In genomic region chr3:138788489-138788850, GRCm38 (mm10) we compare ENCODE assay signal across 26 mouse cellular contexts. TPM values are rescaled to one million over a fixed set of nuclear protein-coding genes. Genes with fewer than 3 reads are reported as not detected.
DNase-seq lines count a peak whose midpoint lies in the region; ATAC-seq and TF ChIP-seq lines count a peak whose summit lies in the region.
"Had no signal": no experiment of that assay in that cellular context is flagged by ENCODE, and none has a peak within 500 bp of the region (broad histone marks: within the 10 kb centered on the region; RNA-seq: fewer than 3 reads in every experiment).

No protein-coding gene starts in this region.

- WGBS in forebrain, embryonic 11.5 days, result 85% methylated on average over 17 of the region's 17 CpGs
- WGBS in forebrain, embryonic 13.5 days, result 71% methylated on average over 17 of the region's 17 CpGs
- WGBS in neural tube, embryonic 15.5 days, result 72% methylated on average over 16 of the region's 17 CpGs
- WGBS in midbrain, embryonic 13.5 days, result 60% methylated on average over 17 of the region's 17 CpGs

- DNase-seq in forebrain, embryonic 11.5 days (ENCODE audit: low spot score), result no peak
- no peak for DNase-seq in neural tube, embryonic 10.5 days (ENCODE audit: extremely low spot score, low spot score)
- no peak for DNase-seq in urinary bladder, postnatal 36 days (ENCODE audit: low spot score in 2 of 2)
- no peak for DNase-seq in gastrocnemius, adult 2 months
- no peak for DNase-seq in liver
- DNase-seq: adrenal gland, postnatal 10 days; cerebellum, adult 9-11 months; embryo, embryonic 11 days; gastrocnemius, postnatal 25 days; heart, adult 11 months; kidney, adult 9 months; kidney, postnatal 10 days; lung, embryonic 14.5 days; lung, postnatal 14 days; thymus, adult 2 months; thymus, postnatal 4 days had no signal

- intact Hi-C loops in gastrocnemius, adult 2 months (cut with DNase I), result no loop called here

- H3K27ac ChIP-seq in forebrain, embryonic 11.5 days (ENCODE audit: low read depth, low read length), result no peak overlapping the region
- H3K27ac ChIP-seq in forebrain, embryonic 13.5 days, result no peak overlapping the region
- no peak overlapping the region for H3K27ac ChIP-seq in neural tube, embryonic 15.5 days (replicated peaks)
- H3K27ac ChIP-seq in midbrain, embryonic 13.5 days, result no peak overlapping the region
- no peak overlapping the region for H3K27ac ChIP-seq in gastrocnemius, adult 2 months
- H3K27ac ChIP-seq: embryonic facial prominence, embryonic 12.5 days; heart, embryonic 10.5 days; heart, embryonic 15.5 days; liver, embryonic 15.5 days had no signal

- H3K9me3 ChIP-seq in forebrain, embryonic 11.5 days (ENCODE audit: control insufficient read depth, low read length), result no peaks in the 10 kb centered on the region
- H3K9me3 ChIP-seq in forebrain, embryonic 13.5 days (replicated peaks), result no peaks in the 10 kb centered on the region
- H3K9me3 ChIP-seq in neural tube, embryonic 15.5 days (replicated peaks), result no peaks in the 10 kb centered on the region
- no peaks in the 10 kb centered on the region for H3K9me3 ChIP-seq in midbrain, embryonic 13.5 days
- H3K9me3 ChIP-seq: embryonic facial prominence, embryonic 12.5 days; heart, embryonic 10.5 days; heart, embryonic 15.5 days; liver, embryonic 15.5 days had no signal

- no peaks in the 10 kb centered on the region for H3K36me3 ChIP-seq in forebrain, embryonic 11.5 days (ENCODE audit: control insufficient read depth, insufficient read depth, low read length)
- H3K36me3 ChIP-seq in forebrain, embryonic 13.5 days (ENCODE audit: poor library complexity, severe bottlenecking), result no peaks in the 10 kb centered on the region
- no peaks in the 10 kb centered on the region for H3K36me3 ChIP-seq in neural tube, embryonic 15.5 days
- H3K36me3 ChIP-seq in midbrain, embryonic 13.5 days, result no peaks in the 10 kb centered on the region
- H3K36me3 ChIP-seq: embryonic facial prominence, embryonic 12.5 days; heart, embryonic 10.5 days; heart, embryonic 15.5 days; liver, embryonic 15.5 days had no signal

- no peak for TF ChIP-seq CTCF in gastrocnemius, adult 2 months (IDR thresholded peaks at IDR 0.05)

- H3K27me3 ChIP-seq in forebrain, embryonic 11.5 days (ENCODE audit: control insufficient read depth, insufficient read depth, low read length), result no peaks in the 10 kb centered on the region
- H3K27me3 ChIP-seq in forebrain, embryonic 13.5 days, result no peaks in the 10 kb centered on the region
- no peaks in the 10 kb centered on the region for H3K27me3 ChIP-seq in neural tube, embryonic 15.5 days (replicated peaks)
- H3K27me3 ChIP-seq in midbrain, embryonic 13.5 days, result no peaks in the 10 kb centered on the region
- H3K27me3 ChIP-seq: CH12.LX; embryonic facial prominence, embryonic 12.5 days; heart, embryonic 15.5 days; liver, embryonic 15.5 days; Patski had no signal

- 0 out of 2 replicates have a peak, but pooled peaks have one; percentile 14 for ATAC-seq in forebrain, embryonic 11.5 days (replicated peaks; ENCODE audit: low FRiP score)
- no peak for ATAC-seq in forebrain, embryonic 13.5 days
- 0 out of 2 replicates have a peak, but pooled peaks have one; percentile 10 for ATAC-seq in neural tube, embryonic 15.5 days (ENCODE audit: low FRiP score)
- ATAC-seq in midbrain, embryonic 13.5 days, result peak; percentile 38; the same call in 1 of the 2 replicates
- ATAC-seq: intestine, postnatal 0 days; Patski had no signal

- no peaks in the 10 kb centered on the region for H3K4me1 ChIP-seq in forebrain, embryonic 11.5 days (replicated peaks; ENCODE audit: control insufficient read depth, insufficient read depth, low read length)
- H3K4me1 ChIP-seq in forebrain, embryonic 13.5 days, result peaks cover 26% of the 10 kb centered on the region
- H3K4me1 ChIP-seq in neural tube, embryonic 15.5 days, result peaks cover 39% of the 10 kb centered on the region
- peaks cover 21% of the 10 kb centered on the region for H3K4me1 ChIP-seq in midbrain, embryonic 13.5 days (replicated peaks)
- H3K4me1 ChIP-seq: heart, embryonic 15.5 days; liver, embryonic 15.5 days had no signal

- no peak overlapping the region for H3K4me2 ChIP-seq in forebrain, embryonic 11.5 days (ENCODE audit: low read depth, low read length, severe bottlenecking)
- H3K4me2 ChIP-seq in forebrain, embryonic 13.5 days, result no peak overlapping the region
- no peak overlapping the region for H3K4me2 ChIP-seq in neural tube, embryonic 15.5 days
- no peak overlapping the region for H3K4me2 ChIP-seq in midbrain, embryonic 13.5 days (replicated peaks)
- H3K4me2 ChIP-seq: embryonic facial prominence, embryonic 12.5 days; heart, embryonic 15.5 days; liver, embryonic 15.5 days; lung, embryonic 14.5 days had no signal

- H3K4me3 ChIP-seq in forebrain, embryonic 11.5 days (ENCODE audit: low read depth, low read length), result no peak overlapping the region
- no peak overlapping the region for H3K4me3 ChIP-seq in forebrain, embryonic 13.5 days
- no peak overlapping the region for H3K4me3 ChIP-seq in neural tube, embryonic 15.5 days (replicated peaks)
- H3K4me3 ChIP-seq in midbrain, embryonic 13.5 days (replicated peaks), result no peak overlapping the region
- H3K4me3 ChIP-seq in gastrocnemius, adult 2 months, result no peak overlapping the region
- H3K4me3 ChIP-seq: embryonic facial prominence, embryonic 12.5 days; heart, embryonic 10.5 days; heart, embryonic 15.5 days; liver, embryonic 15.5 days had no signal

- H3K9ac ChIP-seq in forebrain, embryonic 11.5 days (ENCODE audit: low read length), result no peak overlapping the region
- no peak overlapping the region for H3K9ac ChIP-seq in forebrain, embryonic 13.5 days
- H3K9ac ChIP-seq in neural tube, embryonic 15.5 days (replicated peaks), result no peak overlapping the region
- no peak overlapping the region for H3K9ac ChIP-seq in midbrain, embryonic 13.5 days (replicated peaks)
- H3K9ac ChIP-seq: embryonic facial prominence, embryonic 12.5 days; heart, embryonic 15.5 days; liver, embryonic 15.5 days; lung, embryonic 14.5 days had no signal

RNA-seq across cellular contexts. Expression of gene Tspan5, which starts 46.5 kb away (rescaled TPM):
- 43.4 and 48.5 TPM in 2 replicates for polyA plus RNA-seq in forebrain, embryonic 11.5 days (2014; fragmentation: Nextera tagmentation; extraction: Ambion mirVana)
- 60.2 and 62.7 TPM in 2 replicates for polyA plus RNA-seq in forebrain, embryonic 13.5 days (2015; fragmentation: Nextera tagmentation; extraction: Ambion mirVana)
- polyA plus RNA-seq in neural tube, embryonic 15.5 days (2015; fragmentation: Nextera tagmentation; extraction: Ambion mirVana), result 94.2 and 104 TPM in 2 replicates
- 75.5 and 79.1 TPM in 2 replicates for polyA plus RNA-seq in midbrain, embryonic 13.5 days (2015; fragmentation: Nextera tagmentation; extraction: Ambion mirVana)
- 1 to 10 TPM; 4.0 to 4.4 TPM for total RNA-seq in gastrocnemius, adult 2 months (2021)
